Mouse (Mus musculus): Measurements from ENCODE around the gene Rad54l. TPM values are rescaled to one million over a fixed set of nuclear protein-coding genes. Genes with fewer than 3 reads are reported as not detected.

Rad54l gene
- polyA plus RNA-seq, 1 experiment from 2014 or later = 4.8 TPM

- peaks cover 26% of the 10 kb centered on the region for H3K4me1 ChIP-seq (ENCODE audit: control insufficient read depth, insufficient read depth, low read length)
- H3K4me2 ChIP-seq (ENCODE audit: low read depth, low read length) = peak overlapping the region; percentile 87
- H3K9ac ChIP-seq (replicated peaks; ENCODE audit: low read depth, low read length) = peak overlapping the region; percentile 82
- H3K36me3 ChIP-seq (ENCODE audit: control insufficient read depth, insufficient read depth, low read length) = peaks cover 14% of the 10 kb centered on the region
- H3K27ac ChIP-seq (ENCODE audit: low read depth, low read length) = peak overlapping the region; percentile 93
- peak; percentile 15 for ATAC-seq (ENCODE audit: low read depth)
- H3K27me3 ChIP-seq (ENCODE audit: control insufficient read depth, insufficient read depth, low read length) = no peaks in the 10 kb centered on the region
- 4% methylated on average over 37 of the region's 37 CpGs for WGBS
- H3K4me3 ChIP-seq (ENCODE audit: low read depth, low read length) = peak overlapping the region; percentile 75
- no peaks in the 10 kb centered on the region for H3K9me3 ChIP-seq (ENCODE audit: control insufficient read depth, low read length)
These were observed 46.9 kb downstream of the Rad54l start for GRCm38 (mm10) chr4:116076369-116077231.

DNA sequence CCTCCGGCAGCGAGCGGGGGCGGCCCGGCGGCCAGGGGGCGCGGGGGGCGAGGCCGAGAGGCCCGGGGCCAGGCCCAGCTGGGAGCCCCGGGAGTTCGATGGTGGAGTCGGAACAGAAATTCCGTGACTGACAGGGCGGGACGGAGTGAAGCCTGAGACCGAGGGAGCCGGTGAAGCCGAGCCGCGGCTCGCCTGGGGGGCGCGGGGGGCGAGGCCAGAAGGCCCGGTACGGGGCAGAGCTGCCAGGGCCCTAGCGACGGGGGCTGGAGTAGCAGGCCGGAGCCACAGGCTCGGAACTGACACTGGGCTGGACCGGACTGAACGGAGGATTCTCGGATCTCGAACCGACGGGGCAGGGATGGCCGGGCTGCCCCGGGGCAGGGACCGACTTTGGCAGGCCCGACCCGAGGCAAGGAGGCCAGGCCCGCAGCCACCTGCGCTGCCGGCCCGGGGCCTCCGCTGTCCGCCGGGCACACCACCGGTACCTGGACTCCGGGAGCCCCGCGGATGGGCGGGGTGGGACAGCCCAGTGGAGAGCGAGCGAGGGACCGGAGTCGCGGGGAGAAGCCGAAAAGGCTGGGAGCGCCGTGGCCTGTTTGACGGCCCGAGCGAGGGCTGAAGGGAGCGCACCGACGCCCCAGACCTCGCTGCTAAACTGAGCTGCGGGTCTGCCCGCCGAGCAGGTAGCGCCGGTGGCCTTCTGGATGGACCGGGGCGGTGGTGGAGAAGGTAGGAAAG is 47.7 kb downstream of the Rad54l start:
- H3K36me3 ChIP-seq (ENCODE audit: control insufficient read depth, insufficient read depth, low read length) = peaks cover 7% of the 10 kb centered on the region
- under 1% methylated on average over 67 of the region's 77 CpGs for WGBS
- ATAC-seq (ENCODE audit: low read depth) = peak; percentile 78
- peaks cover 26% of the 10 kb centered on the region for H3K4me1 ChIP-seq (ENCODE audit: control insufficient read depth, insufficient read depth, low read length)
- H3K4me3 ChIP-seq (ENCODE audit: low read depth, low read length) = peak overlapping the region; percentile 75
- peak overlapping the region; percentile 82 for H3K9ac ChIP-seq (replicated peaks; ENCODE audit: low read depth, low read length)
- H3K4me2 ChIP-seq (ENCODE audit: low read depth, low read length) = peak overlapping the region; percentile 87
- no peaks in the 10 kb centered on the region for H3K27me3 ChIP-seq (ENCODE audit: control insufficient read depth, insufficient read depth, low read length)
- no peaks in the 10 kb centered on the region for H3K9me3 ChIP-seq (ENCODE audit: control insufficient read depth, low read length)
- peak overlapping the region; percentile 93 for H3K27ac ChIP-seq (ENCODE audit: low read depth, low read length)

DNA sequence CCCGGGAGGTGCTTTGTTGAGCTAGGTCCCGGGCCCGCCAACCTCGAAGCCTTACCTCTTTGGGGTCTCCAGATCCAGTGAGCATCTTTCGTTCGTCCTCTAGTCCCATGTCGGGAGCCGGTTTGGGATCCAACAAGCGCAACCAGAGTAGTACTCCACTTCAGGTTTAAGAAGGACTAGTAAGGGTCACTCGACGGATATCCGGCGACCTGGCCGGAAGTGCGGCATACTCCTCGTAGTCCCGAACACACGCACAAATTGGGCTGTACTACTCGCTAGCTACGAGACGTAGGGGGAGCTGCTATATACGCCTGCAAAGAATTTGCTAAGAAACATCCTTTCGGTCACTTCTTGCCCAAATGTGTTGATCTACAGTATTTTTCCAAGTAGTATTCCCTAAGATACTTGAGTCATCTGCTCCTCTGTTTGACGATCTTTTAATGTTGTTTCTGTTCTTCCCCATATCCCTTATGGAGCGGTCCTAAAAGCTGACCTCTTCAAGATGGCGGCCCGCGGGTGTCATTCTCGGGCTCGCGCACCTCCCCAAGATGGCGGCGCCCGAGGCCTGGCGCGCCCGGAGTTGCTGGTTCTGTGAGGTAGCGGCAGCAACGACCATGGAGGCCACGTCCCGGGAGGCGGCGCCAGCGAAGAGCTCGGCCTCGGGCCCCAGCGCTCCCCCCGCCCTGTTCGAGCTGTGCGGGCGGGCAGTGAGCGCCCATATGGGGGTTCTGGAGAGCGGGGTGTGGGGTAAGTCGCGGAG is 48.4 kb downstream of the Rad54l start, which contains the start of the genes Uqcrh and Lrrc41:
Gene Uqcrh, minus strand, starts transcription at position 211 of the 760 bp plus-strand sequence.
Gene Lrrc41, plus strand, starts transcription at position 409 of the 760 bp plus-strand sequence.
- peak; percentile 95 for ATAC-seq (ENCODE audit: low read depth)
- Histone ChIP-seq H3K27ac (ENCODE audit: low read depth, low read length) (peak within 1 kb of the TSS; percentile 93), H3K4me1 (ENCODE audit: control insufficient read depth, insufficient read depth, low read length) (peaks cover 26% of the 10 kb centered on the region), H3K4me2 (ENCODE audit: low read depth, low read length) (peak within 1 kb of the TSS; percentile 87), H3K36me3 (ENCODE audit: control insufficient read depth, insufficient read depth, low read length) (peaks cover 2% of the 10 kb centered on the region; the same call in 1 of the 2 replicates), H3K9ac (replicated peaks; ENCODE audit: low read depth, low read length) (peak within 1 kb of the TSS; percentile 82), H3K27me3 (ENCODE audit: control insufficient read depth, insufficient read depth, low read length) (no peaks in the 10 kb centered on the region), H3K4me3 (ENCODE audit: low read depth, low read length) (peak within 1 kb of the TSS; percentile 75), H3K9me3 (ENCODE audit: control insufficient read depth, low read length) (no peaks in the 10 kb centered on the region)
- under 1% methylated on average over 55 of the region's 55 CpGs for WGBS

- H3K27ac ChIP-seq (ENCODE audit: low read depth, low read length) = no peak overlapping the region; the same call in 1 of the 2 replicates
- H3K4me1 ChIP-seq (ENCODE audit: control insufficient read depth, insufficient read depth, low read length) = peaks cover 26% of the 10 kb centered on the region
- no peaks in the 10 kb centered on the region for H3K9me3 ChIP-seq (ENCODE audit: control insufficient read depth, low read length)
- ATAC-seq (ENCODE audit: low read depth) = no peak
- peak overlapping the region; percentile 75 for H3K4me3 ChIP-seq (ENCODE audit: low read depth, low read length)
- 2% methylated on average over 8 of the region's 8 CpGs for WGBS
- H3K27me3 ChIP-seq (ENCODE audit: control insufficient read depth, insufficient read depth, low read length) = no peaks in the 10 kb centered on the region
- peaks cover 9% of the 10 kb centered on the region for H3K36me3 ChIP-seq (ENCODE audit: control insufficient read depth, insufficient read depth, low read length)
- peak overlapping the region; percentile 87 for H3K4me2 ChIP-seq (ENCODE audit: low read depth, low read length)
- peak overlapping the region; percentile 82 for H3K9ac ChIP-seq (replicated peaks; ENCODE audit: low read depth, low read length)
These were observed 49.3 kb downstream of the Rad54l start for GRCm38 (mm10) chr4:116074145-116074675.

DNA sequence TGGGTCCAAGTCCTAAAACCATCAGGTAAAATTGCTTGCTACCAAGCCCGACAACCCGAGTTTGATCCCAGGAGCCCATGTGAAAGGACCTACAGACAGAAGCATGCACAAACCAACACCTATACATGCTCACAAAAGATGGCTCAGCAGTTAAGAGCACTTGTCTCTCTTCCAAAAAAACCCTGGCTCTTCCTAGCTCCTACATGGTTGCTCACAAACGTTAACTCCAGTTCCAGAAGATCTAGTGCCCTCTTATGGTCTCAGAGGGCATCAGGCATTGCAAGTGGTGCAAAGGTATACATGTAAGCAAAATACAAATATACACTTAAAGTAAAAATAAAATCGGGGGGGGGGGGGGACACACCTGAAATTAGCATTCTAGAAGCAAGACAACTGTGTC is 50.3 kb downstream of the Rad54l start:
- peaks cover 26% of the 10 kb centered on the region for H3K4me1 ChIP-seq (ENCODE audit: control insufficient read depth, insufficient read depth, low read length)
- no peak overlapping the region for H3K4me3 ChIP-seq (ENCODE audit: low read depth, low read length)
- H3K27me3 ChIP-seq (ENCODE audit: control insufficient read depth, insufficient read depth, low read length) = no peaks in the 10 kb centered on the region
- peaks cover 9% of the 10 kb centered on the region for H3K36me3 ChIP-seq (ENCODE audit: control insufficient read depth, insufficient read depth, low read length)
- no peak overlapping the region for H3K27ac ChIP-seq (ENCODE audit: low read depth, low read length)
- 57% methylated on average over 4 of the region's 4 CpGs for WGBS
- no peak for ATAC-seq (ENCODE audit: low read depth)
- H3K4me2 ChIP-seq (ENCODE audit: low read depth, low read length) = peak overlapping the region; percentile 17; the same call in 1 of the 2 replicates
- no peak overlapping the region for H3K9ac ChIP-seq (replicated peaks; ENCODE audit: low read depth, low read length)
- H3K9me3 ChIP-seq (ENCODE audit: control insufficient read depth, low read length) = no peaks in the 10 kb centered on the region

- Histone ChIP-seq H3K4me3 (ENCODE audit: low read depth, low read length) (no peak overlapping the region), H3K27ac (ENCODE audit: low read depth, low read length) (no peak overlapping the region), H3K4me1 (ENCODE audit: control insufficient read depth, insufficient read depth, low read length) (peaks cover 12% of the 10 kb centered on the region), H3K27me3 (ENCODE audit: control insufficient read depth, insufficient read depth, low read length) (no peaks in the 10 kb centered on the region), H3K36me3 (ENCODE audit: control insufficient read depth, insufficient read depth, low read length) (peaks cover 21% of the 10 kb centered on the region), H3K9ac (replicated peaks; ENCODE audit: low read depth, low read length) (no peak overlapping the region), H3K9me3 (ENCODE audit: control insufficient read depth, low read length) (no peaks in the 10 kb centered on the region), H3K4me2 (ENCODE audit: low read depth, low read length) (no peak overlapping the region)
- no peak for ATAC-seq (ENCODE audit: low read depth)
- 89% methylated on average over 6 of the region's 6 CpGs for WGBS
These were observed 53.4 kb downstream of the Rad54l start for GRCm38 (mm10) chr4:116070116-116070515.

GRCm38 (mm10) chr4:116063855-116064254 is 59.6 kb downstream of the Rad54l start:
- Histone ChIP-seq H3K27ac (ENCODE audit: low read depth, low read length) (no peak overlapping the region), H3K4me1 (ENCODE audit: control insufficient read depth, insufficient read depth, low read length) (no peaks in the 10 kb centered on the region), H3K4me3 (ENCODE audit: low read depth, low read length) (no peak overlapping the region), H3K36me3 (ENCODE audit: control insufficient read depth, insufficient read depth, low read length) (peaks cover 12% of the 10 kb centered on the region), H3K9me3 (ENCODE audit: control insufficient read depth, low read length) (no peaks in the 10 kb centered on the region), H3K27me3 (ENCODE audit: control insufficient read depth, insufficient read depth, low read length) (no peaks in the 10 kb centered on the region), H3K4me2 (ENCODE audit: low read depth, low read length) (no peak overlapping the region), H3K9ac (replicated peaks; ENCODE audit: low read depth, low read length) (no peak overlapping the region)
- no peak for ATAC-seq (ENCODE audit: low read depth)
- WGBS = 37% methylated on average over 1 of the region's 1 CpGs

DNA sequence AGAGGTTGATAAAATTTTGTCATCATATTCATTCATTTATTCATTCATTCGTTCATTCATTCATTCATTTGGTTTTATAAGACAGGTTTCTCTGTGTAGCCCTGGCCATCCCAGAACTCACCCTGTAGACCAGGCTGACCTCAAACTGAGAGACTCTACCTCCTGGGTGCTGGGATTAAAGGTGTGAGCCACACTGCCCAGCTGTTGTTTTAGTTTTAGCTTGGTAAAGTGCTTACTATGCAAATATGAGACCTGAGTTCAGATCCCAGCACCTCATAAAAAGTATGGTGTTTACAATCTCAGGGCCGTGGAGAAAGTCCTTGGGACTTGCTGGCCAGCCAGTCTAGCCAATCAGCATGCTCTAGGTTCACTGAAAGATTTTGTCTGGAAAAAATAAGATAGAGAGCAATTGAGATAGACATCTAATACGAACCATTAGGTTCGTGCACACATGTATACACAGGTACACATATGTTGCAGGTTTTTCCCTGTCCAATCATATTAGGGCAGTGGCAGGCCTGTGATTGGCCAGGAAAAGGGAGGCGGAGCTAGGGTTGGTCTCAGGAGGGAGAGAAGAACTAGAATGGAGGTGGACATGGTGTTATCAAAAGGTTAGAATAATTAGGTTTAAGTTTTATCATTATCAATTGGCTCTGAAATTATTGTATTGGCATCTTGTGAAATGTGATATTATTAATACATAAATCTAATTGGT is 64.3 kb downstream of the Rad54l start:
- H3K27me3 ChIP-seq (ENCODE audit: control insufficient read depth, insufficient read depth, low read length) = no peaks in the 10 kb centered on the region
- H3K27ac ChIP-seq (ENCODE audit: low read depth, low read length) = no peak overlapping the region
- no peak overlapping the region for H3K4me3 ChIP-seq (ENCODE audit: low read depth, low read length)
- H3K9ac ChIP-seq (replicated peaks; ENCODE audit: low read depth, low read length) = no peak overlapping the region
- 83% methylated on average over 5 of the region's 5 CpGs for WGBS
- H3K9me3 ChIP-seq (ENCODE audit: control insufficient read depth, low read length) = no peaks in the 10 kb centered on the region
- no peak for ATAC-seq (ENCODE audit: low read depth)
- no peaks in the 10 kb centered on the region for H3K4me1 ChIP-seq (ENCODE audit: control insufficient read depth, insufficient read depth, low read length)
- no peaks in the 10 kb centered on the region for H3K36me3 ChIP-seq (ENCODE audit: control insufficient read depth, insufficient read depth, low read length)
- no peak overlapping the region for H3K4me2 ChIP-seq (ENCODE audit: low read depth, low read length)

Measured in neural tube, embryonic 14.5 days (tissue).